Mouse (Mus musculus): ENCODE measurements around the gene Elavl4. TPM values are rescaled to one million over a fixed set of nuclear protein-coding genes. Genes with fewer than 3 reads are reported as not detected.

Gene Elavl4
- polyA plus RNA-seq, 1 experiment from 2014 or later, result 357 TPM

- H3K9me3 ChIP-seq (ENCODE audit: control insufficient read depth, low read length), result no peaks in the 10 kb centered on the region
Measured at GRCm38 (mm10) chr4:110157515-110158159, 194.1 kb downstream of the Elavl4 start.

GRCm38 (mm10) chr4:110155954-110156353 is 195.8 kb downstream of the Elavl4 start:
- peaks cover 21% of the 10 kb centered on the region for H3K4me1 ChIP-seq (replicated peaks; ENCODE audit: control insufficient read depth, insufficient read depth, low read length)
- DNase-seq (ENCODE audit: low spot score), result no peak
- no peak overlapping the region for H3K4me2 ChIP-seq (replicated peaks)
- H3K36me3 ChIP-seq (replicated peaks; ENCODE audit: control insufficient read depth, insufficient read depth), result no peaks in the 10 kb centered on the region
- no peak overlapping the region for H3K4me3 ChIP-seq (replicated peaks; ENCODE audit: low read length)
- ATAC-seq (ENCODE audit: low FRiP score), result no peak
- no peaks in the 10 kb centered on the region for H3K27me3 ChIP-seq (ENCODE audit: control insufficient read depth, insufficient read depth, low read length)
- 33% methylated on average over 2 of the region's 2 CpGs for WGBS
- H3K9me3 ChIP-seq (ENCODE audit: control insufficient read depth, low read length), result no peaks in the 10 kb centered on the region
- H3K9ac ChIP-seq, result no peak overlapping the region
- no peak overlapping the region for H3K27ac ChIP-seq

More at GRCm38 (mm10) chr4:110157515-110158159, 194.1 kb downstream of the Elavl4 start:
- WGBS, result 41% methylated on average over 3 of the region's 3 CpGs
- ATAC-seq (ENCODE audit: low FRiP score), result no peak
- no peaks in the 10 kb centered on the region for H3K36me3 ChIP-seq (replicated peaks; ENCODE audit: control insufficient read depth, insufficient read depth)
- H3K27me3 ChIP-seq (ENCODE audit: control insufficient read depth, insufficient read depth, low read length), result no peaks in the 10 kb centered on the region
- DNase-seq (ENCODE audit: low spot score), result no peak
- no peak overlapping the region for H3K4me2 ChIP-seq (replicated peaks)
- H3K4me1 ChIP-seq (replicated peaks; ENCODE audit: control insufficient read depth, insufficient read depth, low read length), result peaks cover 12% of the 10 kb centered on the region
- no peak overlapping the region for H3K9ac ChIP-seq
- H3K4me3 ChIP-seq (replicated peaks; ENCODE audit: low read length), result no peak overlapping the region
- no peak overlapping the region for H3K27ac ChIP-seq

Other genes with a start within 250 kb of the Elavl4 start
- 3.0 and 3.5 TPM in 2 replicates for gene Agbl4, start 45.8 kb upstream of the Elavl4 start, polyA plus RNA-seq (2014; fragmentation: Nextera tagmentation; extraction: Ambion mirVana)